Mouse (Mus musculus) stomach, embryonic 14.5 days (tissue): ENCODE measurements around the gene Car7. TPM values are rescaled to one million over a fixed set of nuclear protein-coding genes. Genes with fewer than 3 reads are reported as not detected.

Experiments used
- ATAC-seq: fragments of 200-750 bp; cut with Nextera tagmentation; 2 replicates; pipeline ENCODE4 v1.8.0; 2017; ENCODE audit warnings: low read depth, moderate TSS enrichment; ENCODE audit not compliant: insufficient number of reproducible peaks, insufficient read depth, low FRiP score
- H3K27ac ChIP-seq: fragments of 300-500 bp; sonication (generic); 2 replicates; pipeline ENCODE4 v1.5.1; 2014; ENCODE audit warnings: mild to moderate bottlenecking, low read length, moderate library complexity, mixed read lengths
- H3K27me3 ChIP-seq: fragments of 300-500 bp; sonication (generic); 2 replicates; pipeline ENCODE4 v1.6.1; 2014; ENCODE audit warnings: low read length, control low read depth, mixed read lengths; ENCODE audit not compliant: control insufficient read depth, insufficient read depth
- H3K36me3 ChIP-seq: fragments of 300-500 bp; sonication (generic); 2 replicates; pipeline ENCODE4 v1.6.1; 2014; ENCODE audit warnings: mild to moderate bottlenecking, control low read depth, low read length, moderate library complexity, mixed read lengths; ENCODE audit not compliant: control insufficient read depth, insufficient read depth
- H3K4me1 ChIP-seq: fragments of 300-500 bp; sonication (generic); 2 replicates; pipeline ENCODE4 v1.6.1; 2014; ENCODE audit warnings: low read length, control low read depth, mixed read lengths; ENCODE audit not compliant: control insufficient read depth, insufficient read depth
- H3K4me2 ChIP-seq: fragments of 300-500 bp; sonication (generic); replicated peaks from 2 replicates; pipeline ENCODE4 v1.6.1; 2014; ENCODE audit warnings: low read depth, low read length, control low read depth
- H3K4me3 ChIP-seq: fragments of 300-500 bp; sonication (generic); 2 replicates; pipeline ENCODE4 v1.5.1; 2014; ENCODE audit warnings: low read depth, low read length, control low read depth
- H3K9ac ChIP-seq: fragments of 300-500 bp; sonication (generic); replicated peaks from 2 replicates; pipeline ENCODE4 v1.6.1; 2014; ENCODE audit warnings: low read depth, mild to moderate bottlenecking, control low read depth, low read length, moderate library complexity, mixed read lengths
- H3K9me3 ChIP-seq: fragments of 300-500 bp; sonication (generic); 2 replicates; pipeline ENCODE4 v1.6.1; 2016; ENCODE audit warnings: low read depth, low read length, control low read depth; ENCODE audit not compliant: control insufficient read depth
- WGBS: fragments of 180-500 bp; shearing (Covaris S2); extraction: QIAGEN DNeasy Blood & Tissue Kit; methylation state at CpG from one replicate; pipeline ENCODE4 v1.1.7; 2014; 5-methylcytosine and 5-hydroxymethylcytosine counted together
- polyA plus RNA-seq: library from polyadenylated mRNA; unstranded; fragments of >200 nt; fragmentation: Nextera tagmentation; extraction: Ambion mirVana; gene quantifications from 2 replicates; pipeline ENCODE4 v1.2.1, GENCODE M21; 2014

Car7 gene
- polyA plus RNA-seq = 0.55 and 1.6 TPM in 2 replicates

GRCm38 (mm10) chr8:104533971-104534778 lies at the start of gene Car7, which contains the start of gene Nae1:
Gene Car7, plus strand, starts transcription at chr8:104534689.
Gene Nae1, minus strand, starts transcription at chr8:104534637.
- Histone ChIP-seq H3K27me3 (0 out of 2 replicates have a peak, but pooled peaks cover under 1% of the 10 kb centered on the region), H3K4me3 (peak within 1 kb of the TSS; percentile 95), H3K27ac (peak within 1 kb of the TSS; percentile 85), H3K9me3 (no peaks in the 10 kb centered on the region), H3K9ac (peak within 1 kb of the TSS; percentile 86), H3K4me1 (peaks cover 5% of the 10 kb centered on the region; the same call in 1 of the 2 replicates), H3K36me3 (peaks cover 8% of the 10 kb centered on the region), H3K4me2 (peak within 1 kb of the TSS; percentile 78)
- ATAC-seq = peak; percentile 94
- WGBS = under 1% methylated on average over 70 of the region's 70 CpGs

GRCm38 (mm10) chr8:104509061-104510006 lies 25.2 kb upstream of the Car7 start, which contains the start of gene Terb1:
Gene Terb1, minus strand, starts transcription at chr8:104509910.
- H3K9ac ChIP-seq = peak within 1 kb of the TSS; percentile 50
- H3K4me3 ChIP-seq = peak within 1 kb of the TSS; percentile 49
- H3K9me3 ChIP-seq = no peaks in the 10 kb centered on the region
- no peaks in the 10 kb centered on the region for H3K27me3 ChIP-seq
- WGBS = 2% methylated on average over 64 of the region's 64 CpGs
- no peak within 1 kb of the TSS for H3K27ac ChIP-seq
- peaks cover 4% of the 10 kb centered on the region for H3K36me3 ChIP-seq
- H3K4me2 ChIP-seq = peak within 1 kb of the TSS; percentile 98
- H3K4me1 ChIP-seq = no peaks in the 10 kb centered on the region
- ATAC-seq = peak; percentile 78

- Histone ChIP-seq H3K4me2 (no peak overlapping the region), H3K27me3 (no peaks in the 10 kb centered on the region), H3K9ac (no peak overlapping the region), H3K27ac (no peak overlapping the region), H3K9me3 (no peaks in the 10 kb centered on the region), H3K4me3 (no peak overlapping the region), H3K36me3 (peaks cover 9% of the 10 kb centered on the region), H3K4me1 (no peaks in the 10 kb centered on the region)
- no peak for ATAC-seq
- 81% methylated on average over 3 of the region's 3 CpGs for WGBS
These were observed 24.4 kb upstream of the Car7 start for GRCm38 (mm10) chr8:104510134-104510533.

GRCm38 (mm10) chr8:104517872-104518271 lies 16.6 kb upstream of the Car7 start:
- H3K9ac ChIP-seq = no peak overlapping the region
- no peaks in the 10 kb centered on the region for H3K9me3 ChIP-seq
- H3K4me1 ChIP-seq = no peaks in the 10 kb centered on the region
- peaks cover 49% of the 10 kb centered on the region for H3K36me3 ChIP-seq
- ATAC-seq = no peak
- no peak overlapping the region for H3K27ac ChIP-seq
- no peak overlapping the region for H3K4me3 ChIP-seq
- H3K4me2 ChIP-seq = no peak overlapping the region
- 85% methylated on average over 5 of the region's 5 CpGs for WGBS
- H3K27me3 ChIP-seq = no peaks in the 10 kb centered on the region

GRCm38 (mm10) chr8:104529671-104530070 lies 4.8 kb upstream of the Car7 start:
- Histone ChIP-seq H3K4me1 (peaks cover 5% of the 10 kb centered on the region; the same call in 1 of the 2 replicates), H3K27me3 (no peaks in the 10 kb centered on the region), H3K4me2 (no peak overlapping the region), H3K36me3 (peaks cover 17% of the 10 kb centered on the region), H3K4me3 (no peak overlapping the region), H3K9ac (no peak overlapping the region), H3K9me3 (no peaks in the 10 kb centered on the region), H3K27ac (no peak overlapping the region)
- 85% methylated on average over 6 of the region's 6 CpGs for WGBS
- ATAC-seq = no peak

GRCm38 (mm10) chr8:104533551-104533950 lies 938 bp upstream of the Car7 start:
- Histone ChIP-seq H3K4me1 (peaks cover 5% of the 10 kb centered on the region; the same call in 1 of the 2 replicates), H3K9ac (peak overlapping the region; percentile 86), H3K36me3 (peaks cover 8% of the 10 kb centered on the region), H3K27ac (no peak overlapping the region; the same call in 1 of the 2 replicates), H3K27me3 (no peaks in the 10 kb centered on the region), H3K9me3 (no peaks in the 10 kb centered on the region), H3K4me2 (peak overlapping the region; percentile 78), H3K4me3 (peak overlapping the region; percentile 95)
- WGBS = 16% methylated on average over 7 of the region's 7 CpGs
- ATAC-seq = no peak

GRCm38 (mm10) chr8:104534779-104535141 lies 271 bp downstream of the Car7 start:
- Histone ChIP-seq H3K4me2 (peak overlapping the region; percentile 78), H3K9ac (no peak overlapping the region), H3K27me3 (peaks cover 6% of the 10 kb centered on the region), H3K4me3 (peak overlapping the region; percentile 95), H3K9me3 (no peaks in the 10 kb centered on the region), H3K27ac (no peak overlapping the region), H3K36me3 (peaks cover 4% of the 10 kb centered on the region), H3K4me1 (peaks cover 5% of the 10 kb centered on the region; the same call in 1 of the 2 replicates)
- peak; percentile 8; the same call in 1 of the 2 replicates for ATAC-seq
- 14% methylated on average over 9 of the region's 9 CpGs for WGBS

GRCm38 (mm10) chr8:104535378-104535777 lies 889 bp downstream of the Car7 start:
- peak overlapping the region; percentile 95; the same call in 1 of the 2 replicates for H3K4me3 ChIP-seq
- H3K36me3 ChIP-seq = no peaks in the 10 kb centered on the region; the same call in 1 of the 2 replicates
- H3K9me3 ChIP-seq = no peaks in the 10 kb centered on the region
- WGBS = 34% methylated on average over 7 of the region's 7 CpGs
- H3K27me3 ChIP-seq = peaks cover 12% of the 10 kb centered on the region
- H3K4me1 ChIP-seq = peaks cover 5% of the 10 kb centered on the region; the same call in 1 of the 2 replicates
- H3K4me2 ChIP-seq = peak overlapping the region; percentile 78
- no peak overlapping the region for H3K27ac ChIP-seq
- H3K9ac ChIP-seq = no peak overlapping the region
- no peak for ATAC-seq
